Mouse (Mus musculus) midbrain, embryonic 13.5 days (tissue): ENCODE data around the gene Pla2g2d. TPM values are rescaled to one million over a fixed set of nuclear protein-coding genes. Genes with fewer than 3 reads are reported as not detected.
A peak's percentile ranks its signal among the peaks of the same experiment; 100 is the strongest.

Experiments
- ATAC-seq: fragments of 200-750 bp; cut with Nextera tagmentation; 2 replicates; pipeline ENCODE4 v1.8.0; 2017; ENCODE audit warnings: mild to moderate bottlenecking, moderate TSS enrichment, moderate library complexity
- H3K27ac ChIP-seq: fragments of 300-500 bp; sonication (generic); 2 replicates; pipeline ENCODE4 v1.5.1; 2015; ENCODE audit warnings: inconsistent platforms, mild to moderate bottlenecking, moderate library complexity
- H3K27me3 ChIP-seq: fragments of 300-500 bp; sonication (generic); 2 replicates; pipeline ENCODE4 v1.6.1; 2015; ENCODE audit warnings: mild to moderate bottlenecking, inconsistent platforms
- H3K36me3 ChIP-seq: fragments of 300-500 bp; sonication (generic); 2 replicates; pipeline ENCODE4 v1.6.1; 2015; ENCODE audit warnings: mild to moderate bottlenecking, inconsistent platforms
- H3K4me1 ChIP-seq: fragments of 300-500 bp; sonication (generic); replicated peaks from 2 replicates; pipeline ENCODE4 v1.6.1; 2015; ENCODE audit warnings: inconsistent platforms
- H3K4me2 ChIP-seq: fragments of 300-500 bp; sonication (generic); replicated peaks from 2 replicates; pipeline ENCODE4 v1.6.1; 2015; ENCODE audit warnings: moderate library complexity, mild to moderate bottlenecking, inconsistent platforms
- H3K4me3 ChIP-seq: fragments of 300-500 bp; sonication (generic); replicated peaks from 2 replicates; pipeline ENCODE4 v1.5.1; 2015; ENCODE audit warnings: mild to moderate bottlenecking, inconsistent platforms
- H3K9ac ChIP-seq: fragments of 300-500 bp; sonication (generic); replicated peaks from 2 replicates; pipeline ENCODE4 v1.6.1; 2015; ENCODE audit warnings: mild to moderate bottlenecking, inconsistent platforms
- H3K9me3 ChIP-seq: fragments of 300-500 bp; sonication (generic); 2 replicates; pipeline ENCODE4 v1.6.1; 2016; ENCODE audit warnings: mild to moderate bottlenecking, inconsistent platforms
- WGBS: fragments of 180-500 bp; shearing (Covaris S2); methylation state at CpG from one replicate; pipeline ENCODE4 v1.1.7; 2015; 5-methylcytosine and 5-hydroxymethylcytosine counted together
- polyA plus RNA-seq: library from polyadenylated mRNA; unstranded; fragments of >200 nt; fragmentation: Nextera tagmentation; extraction: Ambion mirVana; gene quantifications from 2 replicates; pipeline ENCODE4 v1.2.1, GENCODE M21; 2015

Gene Pla2g2d
- polyA plus RNA-seq, 1 experiment from 2014 or later: 0.07 TPM

- Histone ChIP-seq H3K9ac (no peak overlapping the region), H3K4me3 (no peak overlapping the region), H3K27me3 (0 out of 2 replicates have a peak, but pooled peaks cover 3% of the 10 kb centered on the region), H3K36me3 (no peaks in the 10 kb centered on the region), H3K4me1 (no peaks in the 10 kb centered on the region), H3K4me2 (no peak overlapping the region), H3K9me3 (no peaks in the 10 kb centered on the region), H3K27ac (no peak overlapping the region)
- WGBS: 69% methylated on average over 4 of the region's 4 CpGs
- ATAC-seq: no peak
Observed at GRCm38 (mm10) chr4:138786141-138786540, 10.6 kb downstream of the Pla2g2d start.

GRCm38 (mm10) chr4:138788381-138788780 lies 12.8 kb downstream of the Pla2g2d start:
- Histone ChIP-seq H3K36me3 (no peaks in the 10 kb centered on the region), H3K27me3 (0 out of 2 replicates have a peak, but pooled peaks cover 3% of the 10 kb centered on the region), H3K4me1 (no peaks in the 10 kb centered on the region), H3K9me3 (no peaks in the 10 kb centered on the region), H3K4me3 (no peak overlapping the region), H3K4me2 (no peak overlapping the region), H3K27ac (no peak overlapping the region), H3K9ac (no peak overlapping the region)
- no peak for ATAC-seq
- 83% methylated on average over 4 of the region's 4 CpGs for WGBS

GRCm38 (mm10) chr4:138791452-138791851 lies 15.9 kb downstream of the Pla2g2d start:
- 0 out of 2 replicates have a peak, but pooled peaks cover 3% of the 10 kb centered on the region for H3K27me3 ChIP-seq
- no peak overlapping the region for H3K4me3 ChIP-seq
- no peaks in the 10 kb centered on the region for H3K4me1 ChIP-seq
- no peak overlapping the region for H3K4me2 ChIP-seq
- 75% methylated on average over 6 of the region's 6 CpGs for WGBS
- H3K27ac ChIP-seq: no peak overlapping the region
- no peaks in the 10 kb centered on the region for H3K9me3 ChIP-seq
- no peak for ATAC-seq
- H3K9ac ChIP-seq: no peak overlapping the region
- no peaks in the 10 kb centered on the region for H3K36me3 ChIP-seq

GRCm38 (mm10) chr4:138792599-138792998 lies 17.1 kb downstream of the Pla2g2d start:
- no peak overlapping the region for H3K9ac ChIP-seq
- no peaks in the 10 kb centered on the region for H3K9me3 ChIP-seq
- no peak overlapping the region for H3K4me2 ChIP-seq
- H3K4me1 ChIP-seq: no peaks in the 10 kb centered on the region
- no peaks in the 10 kb centered on the region for H3K36me3 ChIP-seq
- H3K4me3 ChIP-seq: no peak overlapping the region
- H3K27ac ChIP-seq: no peak overlapping the region
- WGBS: 76% methylated on average over 9 of the region's 9 CpGs
- no peak for ATAC-seq
- H3K27me3 ChIP-seq: 0 out of 2 replicates have a peak, but pooled peaks cover 3% of the 10 kb centered on the region

- 54% methylated on average over 2 of the region's 2 CpGs for WGBS
- Histone ChIP-seq H3K9ac (no peak overlapping the region), H3K27me3 (no peaks in the 10 kb centered on the region), H3K27ac (no peak overlapping the region), H3K36me3 (no peaks in the 10 kb centered on the region), H3K4me3 (no peak overlapping the region), H3K4me1 (no peaks in the 10 kb centered on the region), H3K4me2 (no peak overlapping the region), H3K9me3 (no peaks in the 10 kb centered on the region)
- 0 out of 2 replicates have a peak, but pooled peaks have one; percentile 40 for ATAC-seq
Observed at GRCm38 (mm10) chr4:138793276-138793675, 17.7 kb downstream of the Pla2g2d start.

GRCm38 (mm10) chr4:138794344-138794743 lies 18.8 kb downstream of the Pla2g2d start:
- no peak overlapping the region for H3K27ac ChIP-seq
- H3K27me3 ChIP-seq: no peaks in the 10 kb centered on the region
- H3K4me3 ChIP-seq: no peak overlapping the region
- no peak for ATAC-seq
- no peak overlapping the region for H3K4me2 ChIP-seq
- H3K9me3 ChIP-seq: no peaks in the 10 kb centered on the region
- no peaks in the 10 kb centered on the region for H3K4me1 ChIP-seq
- WGBS: 92% methylated on average over 6 of the region's 6 CpGs
- no peaks in the 10 kb centered on the region for H3K36me3 ChIP-seq
- no peak overlapping the region for H3K9ac ChIP-seq

GRCm38 (mm10) chr4:138796513-138797216 lies 21.1 kb downstream of the Pla2g2d start:
- Histone ChIP-seq H3K27me3 (no peaks in the 10 kb centered on the region), H3K9ac (no peak overlapping the region), H3K4me3 (no peak overlapping the region), H3K9me3 (no peaks in the 10 kb centered on the region), H3K4me2 (no peak overlapping the region), H3K4me1 (0 out of 2 replicates have a peak, but pooled peaks cover 2% of the 10 kb centered on the region), H3K27ac (no peak overlapping the region), H3K36me3 (no peaks in the 10 kb centered on the region)
- no peak for ATAC-seq
- WGBS: 52% methylated on average over 6 of the region's 6 CpGs

- no peak for ATAC-seq
- H3K9ac ChIP-seq: no peak overlapping the region
- no peak overlapping the region for H3K27ac ChIP-seq
- no peak overlapping the region for H3K4me3 ChIP-seq
- H3K27me3 ChIP-seq: no peaks in the 10 kb centered on the region
- 0 out of 2 replicates have a peak, but pooled peaks cover 2% of the 10 kb centered on the region for H3K4me1 ChIP-seq
- no peaks in the 10 kb centered on the region for H3K9me3 ChIP-seq
- no peak overlapping the region for H3K4me2 ChIP-seq
- H3K36me3 ChIP-seq: no peaks in the 10 kb centered on the region
- WGBS: 82% methylated on average over 4 of the region's 4 CpGs
Observed at GRCm38 (mm10) chr4:138797217-138797570, 21.7 kb downstream of the Pla2g2d start.

- H3K9ac ChIP-seq: no peak overlapping the region
- no peak overlapping the region for H3K27ac ChIP-seq
- H3K4me2 ChIP-seq: no peak overlapping the region
- no peak for ATAC-seq
- H3K4me3 ChIP-seq: no peak overlapping the region
- no peaks in the 10 kb centered on the region for H3K9me3 ChIP-seq
- H3K36me3 ChIP-seq: no peaks in the 10 kb centered on the region
- 81% methylated on average over 12 of the region's 12 CpGs for WGBS
- H3K27me3 ChIP-seq: no peaks in the 10 kb centered on the region
- 0 out of 2 replicates have a peak, but pooled peaks cover 2% of the 10 kb centered on the region for H3K4me1 ChIP-seq
Observed at GRCm38 (mm10) chr4:138800134-138800744, 24.7 kb downstream of the Pla2g2d start.

- no peak for ATAC-seq
- Histone ChIP-seq H3K9ac (no peak overlapping the region), H3K4me1 (0 out of 2 replicates have a peak, but pooled peaks cover 2% of the 10 kb centered on the region), H3K4me3 (no peak overlapping the region), H3K27ac (no peak overlapping the region), H3K27me3 (no peaks in the 10 kb centered on the region), H3K4me2 (no peak overlapping the region), H3K36me3 (no peaks in the 10 kb centered on the region), H3K9me3 (no peaks in the 10 kb centered on the region)
- 86% methylated on average over 4 of the region's 4 CpGs for WGBS
Observed at GRCm38 (mm10) chr4:138801631-138802030, 26.1 kb downstream of the Pla2g2d start.

GRCm38 (mm10) chr4:138802917-138803316 lies 27.4 kb downstream of the Pla2g2d start:
- Histone ChIP-seq H3K4me2 (no peak overlapping the region), H3K9ac (no peak overlapping the region), H3K27ac (no peak overlapping the region), H3K4me1 (0 out of 2 replicates have a peak, but pooled peaks cover 2% of the 10 kb centered on the region), H3K4me3 (no peak overlapping the region), H3K27me3 (no peaks in the 10 kb centered on the region), H3K36me3 (no peaks in the 10 kb centered on the region), H3K9me3 (no peaks in the 10 kb centered on the region)
- WGBS: 93% methylated on average over 11 of the region's 11 CpGs
- no peak for ATAC-seq

- H3K4me3 ChIP-seq: no peak overlapping the region
- H3K9me3 ChIP-seq: no peaks in the 10 kb centered on the region
- ATAC-seq: no peak
- H3K4me1 ChIP-seq: 0 out of 2 replicates have a peak, but pooled peaks cover 1% of the 10 kb centered on the region
- H3K27ac ChIP-seq: no peak overlapping the region
- H3K36me3 ChIP-seq: no peaks in the 10 kb centered on the region
- no peaks in the 10 kb centered on the region for H3K27me3 ChIP-seq
- 46% methylated on average over 8 of the region's 8 CpGs for WGBS
- H3K9ac ChIP-seq: no peak overlapping the region
- H3K4me2 ChIP-seq: no peak overlapping the region
Observed at GRCm38 (mm10) chr4:138805248-138805647, 29.7 kb downstream of the Pla2g2d start.
